Mouse (Mus musculus) E14TG2a.4 (cell line): ENCODE data around the gene C2cd2.

Experiments
- CTCF ChIP-seq: conservative IDR thresholded peaks from 2 replicates; pipeline ENCODE4 v1.5.1; 2014; ENCODE audit warnings: low read length
- POU5F1 ChIP-seq: IDR thresholded peaks from 2 replicates; pipeline ENCODE4 v1.6.1; 2014; ENCODE audit warnings: low read length, borderline replicate concordance

DNA sequence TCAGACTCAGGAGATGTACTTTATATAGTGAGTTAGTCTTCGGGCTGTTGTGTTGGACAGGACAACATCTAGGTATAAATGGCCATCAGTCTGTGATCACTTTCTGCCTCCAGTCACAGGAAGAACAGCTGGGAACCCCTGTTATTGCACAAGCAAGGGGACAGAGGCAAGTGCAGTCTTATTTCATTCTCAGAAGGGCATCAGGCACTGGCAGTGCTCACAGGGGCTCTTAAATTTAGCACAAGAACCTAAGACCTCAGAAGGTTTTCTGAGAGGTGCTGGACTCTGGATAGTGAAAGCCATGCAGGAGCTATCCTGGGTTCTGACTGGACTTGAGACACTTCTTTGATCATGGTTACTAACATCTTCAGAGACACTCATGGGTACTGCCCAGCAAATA, 78.7 kb downstream of the C2cd2 start:
- no peak for TF ChIP-seq CTCF
- TF ChIP-seq POU5F1 = no peak
